In genomic region chr11:53081310-53081709, GRCm38 (mm10) we compare ENCODE assay signal across 25 mouse cellular contexts.
DNase-seq lines count a peak whose midpoint lies in the region; ATAC-seq lines count a peak whose summit lies in the region.
"Had no signal": no experiment of that assay in that cellular context is flagged by ENCODE, and none has a peak within 500 bp of the region (broad histone marks: within the 10 kb centered on the region; RNA-seq: fewer than 3 reads in every experiment).

No protein-coding gene starts in this region.

- H3K9me3 ChIP-seq in hindbrain, embryonic 14.5 days (ENCODE audit: control insufficient read depth, low read length): 0 out of 2 replicates have a peak, but pooled peaks cover 3% of the 10 kb centered on the region
- H3K9me3 ChIP-seq: heart, embryonic 10.5 days; hindbrain, embryonic 13.5 days had no signal

- H3K4me2 ChIP-seq in hindbrain, embryonic 14.5 days (replicated peaks): no peak overlapping the region
- H3K4me2 ChIP-seq: embryonic facial prominence, embryonic 12.5 days; embryonic facial prominence, embryonic 15.5 days; heart, embryonic 13.5 days; hindbrain, embryonic 13.5 days had no signal

- no peaks in the 10 kb centered on the region for H3K36me3 ChIP-seq in hindbrain, embryonic 14.5 days (replicated peaks; ENCODE audit: control insufficient read depth, insufficient read depth)
- H3K36me3 ChIP-seq: embryonic facial prominence, embryonic 12.5 days; embryonic facial prominence, embryonic 15.5 days; heart, embryonic 10.5 days; heart, embryonic 13.5 days; hindbrain, embryonic 10.5 days; hindbrain, embryonic 13.5 days had no signal

- H3K9ac ChIP-seq in hindbrain, embryonic 14.5 days: no peak overlapping the region
- H3K9ac ChIP-seq: embryonic facial prominence, embryonic 12.5 days; embryonic facial prominence, embryonic 15.5 days; forebrain, postnatal 0 days; heart, embryonic 13.5 days; hindbrain, embryonic 13.5 days had no signal

- H3K27ac ChIP-seq in hindbrain, embryonic 14.5 days: no peak overlapping the region
- H3K27ac ChIP-seq: embryonic facial prominence, embryonic 12.5 days; embryonic facial prominence, embryonic 15.5 days; heart, embryonic 10.5 days; heart, embryonic 13.5 days; hindbrain, embryonic 10.5 days; hindbrain, embryonic 13.5 days; hindbrain, postnatal 0 days had no signal

- ATAC-seq in hindbrain, embryonic 14.5 days (ENCODE audit: low FRiP score): no peak
- ATAC-seq: activated CD4-positive, CD25-positive, alpha-beta regulatory T cell, adult 4 months; forebrain, embryonic 14.5 days; forebrain, postnatal 0 days; hindbrain, postnatal 0 days; inflammation-experienced regulatory T-cells, adult 6 months; intestine, embryonic 16.5 days had no signal

- 88% methylated on average over 6 of the region's 6 CpGs for WGBS in hindbrain, embryonic 14.5 days

- no peak overlapping the region for H3K4me3 ChIP-seq in hindbrain, embryonic 14.5 days (replicated peaks; ENCODE audit: low read length)
- H3K4me3 ChIP-seq: embryonic facial prominence, embryonic 12.5 days; embryonic facial prominence, embryonic 15.5 days; heart, embryonic 10.5 days; heart, embryonic 13.5 days; hindbrain, embryonic 10.5 days; hindbrain, embryonic 13.5 days had no signal

- DNase-seq in adrenal gland, adult 2 months: peak; percentile 8
- no peak for DNase-seq in adrenal gland, postnatal 10 days
- peak; percentile 10 to 26 for DNase-seq in gastrocnemius, adult 8-10 months (ENCODE audit: low spot score in 2 of 2)
- no peak for DNase-seq in gastrocnemius, postnatal 10 days
- DNase-seq in heart, adult 8-10 months (ENCODE audit: low spot score): peak; percentile 7
- DNase-seq in heart, adult 9 months (ENCODE audit: low spot score in 2 of 2): no peak
- DNase-seq in hindbrain, embryonic 14.5 days (ENCODE audit: low spot score): no peak
- DNase-seq: adrenal gland, postnatal 14 days; cerebellum, adult 11 months; cerebellum, adult 2 months; cerebellum, adult 9-11 months; forebrain, postnatal 0 days; heart, postnatal 36 days; kidney, adult 18-20 months had no signal

- no peaks in the 10 kb centered on the region for H3K27me3 ChIP-seq in hindbrain, embryonic 14.5 days (ENCODE audit: control insufficient read depth, insufficient read depth, low read length)
- H3K27me3 ChIP-seq: embryonic facial prominence, embryonic 12.5 days; embryonic facial prominence, embryonic 15.5 days; heart, embryonic 13.5 days; hindbrain, embryonic 13.5 days had no signal

- H3K4me1 ChIP-seq in hindbrain, embryonic 14.5 days (replicated peaks; ENCODE audit: control insufficient read depth, insufficient read depth, low read length): no peaks in the 10 kb centered on the region
- H3K4me1 ChIP-seq: embryonic facial prominence, embryonic 12.5 days; embryonic facial prominence, embryonic 15.5 days; hindbrain, embryonic 10.5 days had no signal

Comparison
In these comparisons a context has a peak if more than half of its experiments do, and no peak if none do; other contexts are left out.
1. DNase-seq: peak in adrenal gland, adult 2 months (single experiment), gastrocnemius, adult 8-10 months (2 of 2) and heart, adult 8-10 months (single experiment); none in adrenal gland, postnatal 10 days (single experiment), gastrocnemius, postnatal 10 days (single experiment), heart, adult 9 months (0 of 2) and hindbrain, embryonic 14.5 days (single experiment).